Comparison of ENCODE assay signal across 24 mouse cellular contexts in genomic region chr15:79656451-79656850, GRCm38 (mm10). TPM values are rescaled to one million over a fixed set of nuclear protein-coding genes. Genes with fewer than 3 reads are reported as not detected.
A peak's percentile ranks its signal among the peaks of the same experiment; 100 is the strongest.
DNase-seq lines count a peak whose midpoint lies in the region; ATAC-seq lines count a peak whose summit lies in the region.
"Had no signal": no experiment of that assay in that cellular context is flagged by ENCODE, and none has a peak within 500 bp of the region (broad histone marks: within the 10 kb centered on the region; RNA-seq: fewer than 3 reads in every experiment).

No protein-coding gene starts in this region.

- H3K36me3 ChIP-seq in midbrain, embryonic 13.5 days = peaks cover 15% of the 10 kb centered on the region
- H3K36me3 ChIP-seq in midbrain, embryonic 11.5 days (ENCODE audit: control insufficient read depth, insufficient read depth, low read length) = no peaks in the 10 kb centered on the region
- H3K36me3 ChIP-seq: lung, embryonic 15.5 days; neural tube, embryonic 15.5 days had no signal

- no peaks in the 10 kb centered on the region for H3K27me3 ChIP-seq in midbrain, embryonic 13.5 days
- H3K27me3 ChIP-seq in midbrain, embryonic 11.5 days (ENCODE audit: control insufficient read depth, insufficient read depth, low read length) = no peaks in the 10 kb centered on the region
- H3K27me3 ChIP-seq: embryonic facial prominence, embryonic 12.5 days; forebrain, embryonic 13.5 days; lung, embryonic 15.5 days; midbrain, embryonic 12.5 days; neural tube, embryonic 15.5 days had no signal

- WGBS in midbrain, embryonic 13.5 days = 93% methylated on average over 14 of the region's 14 CpGs
- WGBS in midbrain, embryonic 11.5 days = 94% methylated on average over 14 of the region's 14 CpGs

- intact Hi-C loops in left cerebral cortex, postnatal 36 days (cut with DNase I) = loop anchor here (10.0 kb wide), 1 partner anchor 432 kb away; the partner anchor contains the start of genes Gm49486 and Pick1

- DNase-seq in layer of hippocampus, adult 18-20 months (ENCODE audit: low spot score in 2 of 2) = peak; percentile 50 to 63
- no peak for DNase-seq in layer of hippocampus, postnatal 10 days (ENCODE audit: low spot score in 2 of 2)
- no peak for DNase-seq in midbrain, embryonic 11.5 days (ENCODE audit: low spot score, missing footprints)
- DNase-seq in left cerebral cortex, postnatal 36 days (ENCODE audit: low spot score in 2 of 2) = peak; percentile 48 to 62
- peak; percentile 34 to 44 for DNase-seq in right cerebral cortex, postnatal 36 days (ENCODE audit: low spot score in 2 of 2)
- no peak for DNase-seq in spleen, postnatal 4 days (ENCODE audit: low spot score in 2 of 2)
- no peak for DNase-seq in kidney, postnatal 10 days
- DNase-seq: adrenal gland, adult 2 months; cerebellum, postnatal 10 days; gastrocnemius, postnatal 36 days; kidney, adult 2 months; kidney, postnatal 14 days; lung, postnatal 4 days; spleen, adult 18-20 months; thymus, postnatal 4 days had no signal

- H3K4me3 ChIP-seq in midbrain, embryonic 13.5 days (replicated peaks) = no peak overlapping the region
- H3K4me3 ChIP-seq in midbrain, embryonic 11.5 days (ENCODE audit: low read depth, low read length) = no peak overlapping the region
- H3K4me3 ChIP-seq: embryonic facial prominence, embryonic 12.5 days; erythroblast, embryonic 14.5 days; forebrain, embryonic 13.5 days; lung, embryonic 15.5 days; midbrain, embryonic 12.5 days; neural tube, embryonic 15.5 days had no signal

- H3K9me3 ChIP-seq in midbrain, embryonic 13.5 days = no peaks in the 10 kb centered on the region
- H3K9me3 ChIP-seq in midbrain, embryonic 11.5 days (ENCODE audit: control insufficient read depth, low read length) = no peaks in the 10 kb centered on the region
- H3K9me3 ChIP-seq: embryonic facial prominence, embryonic 12.5 days; forebrain, embryonic 13.5 days; lung, embryonic 15.5 days; midbrain, embryonic 12.5 days; neural tube, embryonic 15.5 days had no signal

- no peak for ATAC-seq in midbrain, embryonic 13.5 days
- no peak for ATAC-seq in midbrain, embryonic 11.5 days (ENCODE audit: low FRiP score)
- ATAC-seq: forebrain, embryonic 13.5 days; hindbrain, embryonic 16.5 days had no signal

- H3K4me2 ChIP-seq in midbrain, embryonic 13.5 days (replicated peaks) = no peak overlapping the region
- no peak overlapping the region for H3K4me2 ChIP-seq in midbrain, embryonic 11.5 days
- H3K4me2 ChIP-seq: embryonic facial prominence, embryonic 12.5 days; forebrain, embryonic 13.5 days; lung, embryonic 15.5 days; midbrain, embryonic 12.5 days; neural tube, embryonic 15.5 days had no signal

- no peak overlapping the region for H3K27ac ChIP-seq in midbrain, embryonic 13.5 days
- no peak overlapping the region for H3K27ac ChIP-seq in midbrain, embryonic 11.5 days (ENCODE audit: low read depth, low read length)
- H3K27ac ChIP-seq: embryonic facial prominence, embryonic 12.5 days; forebrain, embryonic 13.5 days; liver, embryonic 14.5 days; lung, embryonic 15.5 days; midbrain, embryonic 12.5 days; neural tube, embryonic 15.5 days had no signal

- H3K9ac ChIP-seq in midbrain, embryonic 13.5 days (replicated peaks) = 0 out of 2 replicates have a peak overlapping the region, but pooled peaks have one; percentile 1
- H3K9ac ChIP-seq in midbrain, embryonic 11.5 days (ENCODE audit: low read length) = no peak overlapping the region
- H3K9ac ChIP-seq: embryonic facial prominence, embryonic 12.5 days; forebrain, embryonic 13.5 days; liver, embryonic 14.5 days; lung, embryonic 15.5 days; midbrain, embryonic 12.5 days; neural tube, embryonic 15.5 days had no signal

- peaks cover 19% of the 10 kb centered on the region for H3K4me1 ChIP-seq in midbrain, embryonic 13.5 days (replicated peaks)
- peaks cover 5% of the 10 kb centered on the region; the same call in 1 of the 2 replicates for H3K4me1 ChIP-seq in midbrain, embryonic 11.5 days (ENCODE audit: control insufficient read depth, insufficient read depth, low read length)

RNA-seq across cellular contexts. Expression of gene Fam227a, which starts 2.3 kb away (rescaled TPM):
- total RNA-seq in layer of hippocampus, adult 18-20 months (2021) = 1 to 10 TPM; 8.3 to 9.4 TPM
- total RNA-seq in layer of hippocampus, postnatal 10 days (2021) = 10 to 100 TPM in 1 of 2 experiments, 1 to 10 TPM in 1; 9.2 to 10.1 TPM
- polyA plus RNA-seq in midbrain, embryonic 13.5 days (2015; fragmentation: Nextera tagmentation; extraction: Ambion mirVana) = 6.8 and 6.9 TPM in 2 replicates
- polyA plus RNA-seq in midbrain, embryonic 11.5 days (2014; fragmentation: Nextera tagmentation; extraction: Ambion mirVana) = 2.2 and 3.7 TPM in 2 replicates
- 10 to 100 TPM in 1 of 2 experiments, 1 to 10 TPM in 1; 8.0 to 13.2 TPM for total RNA-seq in left cerebral cortex, postnatal 36 days (2021)
- polyA plus RNA-seq: erythroblast, embryonic 14.5 days had no signal

RNA-seq across cellular contexts. Expression of gene Cby1, which starts 2.5 kb away (rescaled TPM):
- total RNA-seq in layer of hippocampus, adult 18-20 months (2021) = 10 to 100 TPM; 46.2 to 46.9 TPM
- total RNA-seq in layer of hippocampus, postnatal 10 days (2021) = 10 to 100 TPM; 55.6 to 56.6 TPM
- 92.4 and 94.9 TPM in 2 replicates for polyA plus RNA-seq in midbrain, embryonic 13.5 days (2015; fragmentation: Nextera tagmentation; extraction: Ambion mirVana)
- 85.1 and 87.4 TPM in 2 replicates for polyA plus RNA-seq in midbrain, embryonic 11.5 days (2014; fragmentation: Nextera tagmentation; extraction: Ambion mirVana)
- 10 to 100 TPM; 43.5 to 56.1 TPM for total RNA-seq in left cerebral cortex, postnatal 36 days (2021)

RNA-seq across cellular contexts. Expression of gene Tomm22, which starts 14.2 kb away (rescaled TPM):
- total RNA-seq in layer of hippocampus, adult 18-20 months (2021) = 10 to 100 TPM; 96.4 to 98.2 TPM
- 100 to 1,000 TPM in 1 of 2 experiments, 10 to 100 TPM in 1; 99.9 to 107 TPM for total RNA-seq in layer of hippocampus, postnatal 10 days (2021)
- 254 and 260 TPM in 2 replicates for polyA plus RNA-seq in midbrain, embryonic 13.5 days (2015; fragmentation: Nextera tagmentation; extraction: Ambion mirVana)
- polyA plus RNA-seq in midbrain, embryonic 11.5 days (2014; fragmentation: Nextera tagmentation; extraction: Ambion mirVana) = 327 and 349 TPM in 2 replicates
- 10 to 100 TPM; 90.7 to 100.0 TPM for total RNA-seq in left cerebral cortex, postnatal 36 days (2021)

RNA-seq across cellular contexts. Expression of gene Josd1, which starts 31.3 kb away (rescaled TPM):
- total RNA-seq in layer of hippocampus, adult 18-20 months (2021) = 10 to 100 TPM; 49.4 TPM
- 10 to 100 TPM; 36.6 to 40.5 TPM for total RNA-seq in layer of hippocampus, postnatal 10 days (2021)
- 18.4 and 20.6 TPM in 2 replicates for polyA plus RNA-seq in midbrain, embryonic 13.5 days (2015; fragmentation: Nextera tagmentation; extraction: Ambion mirVana)
- polyA plus RNA-seq in midbrain, embryonic 11.5 days (2014; fragmentation: Nextera tagmentation; extraction: Ambion mirVana) = 12.9 and 14.0 TPM in 2 replicates
- total RNA-seq in left cerebral cortex, postnatal 36 days (2021) = 10 to 100 TPM; 64.0 to 69.3 TPM

RNA-seq across cellular contexts. Expression of gene Gtpbp1, which starts 34.2 kb away (rescaled TPM):
- 10 to 100 TPM; 51.7 to 56.9 TPM for total RNA-seq in layer of hippocampus, adult 18-20 months (2021)
- total RNA-seq in layer of hippocampus, postnatal 10 days (2021) = 10 to 100 TPM; 42.5 to 46.8 TPM
- polyA plus RNA-seq in midbrain, embryonic 13.5 days (2015; fragmentation: Nextera tagmentation; extraction: Ambion mirVana) = 42.6 and 49.1 TPM in 2 replicates
- polyA plus RNA-seq in midbrain, embryonic 11.5 days (2014; fragmentation: Nextera tagmentation; extraction: Ambion mirVana) = 31.9 and 37.5 TPM in 2 replicates
- total RNA-seq in left cerebral cortex, postnatal 36 days (2021) = 10 to 100 TPM; 45.1 to 47.1 TPM

Comparison
In these comparisons a context has a peak if more than half of its experiments do, and no peak if none do; other contexts are left out.
1. DNase-seq: peak in layer of hippocampus, adult 18-20 months (2 of 2), left cerebral cortex, postnatal 36 days (2 of 2) and right cerebral cortex, postnatal 36 days (2 of 2); none in layer of hippocampus, postnatal 10 days (0 of 2), midbrain, embryonic 11.5 days (single experiment), spleen, postnatal 4 days (0 of 2) and kidney, postnatal 10 days (single experiment).